Mouse (Mus musculus): Measurements from ENCODE around the gene Edem3. TPM values are rescaled to one million over a fixed set of nuclear protein-coding genes. Genes with fewer than 3 reads are reported as not detected.

Gene Edem3
- 17.4 and 19.2 TPM in 2 replicates for polyA plus RNA-seq (2015; fragmentation: Nextera tagmentation; extraction: Ambion mirVana)

GRCm38 (mm10) chr1:151754881-151755659 is at the start of gene Edem3:
TSS of gene Edem3 (plus strand) at chr1:151755371.
- Histone ChIP-seq H3K27ac (replicated peaks) (peak within 1 kb of the TSS; percentile 87), H3K9me3 (no peaks in the 10 kb centered on the region), H3K27me3 (no peaks in the 10 kb centered on the region), H3K9ac (replicated peaks) (peak within 1 kb of the TSS; percentile 61), H3K36me3 (no peaks in the 10 kb centered on the region), H3K4me1 (peaks cover 21% of the 10 kb centered on the region), H3K4me3 (peak within 1 kb of the TSS; percentile 58), H3K4me2 (replicated peaks) (peak within 1 kb of the TSS; percentile 75)
- under 1% methylated on average over 62 of the region's 64 CpGs for WGBS
- peak; percentile 99 for ATAC-seq (replicated peaks)

- Histone ChIP-seq H3K9ac (replicated peaks) (no peak overlapping the region), H3K4me2 (replicated peaks) (0 out of 2 replicates have a peak overlapping the region, but pooled peaks have one; percentile 4), H3K27ac (replicated peaks) (no peak overlapping the region), H3K27me3 (no peaks in the 10 kb centered on the region), H3K4me3 (no peak overlapping the region), H3K36me3 (no peaks in the 10 kb centered on the region), H3K4me1 (0 out of 2 replicates have a peak, but pooled peaks cover 3% of the 10 kb centered on the region), H3K9me3 (no peaks in the 10 kb centered on the region)
- ATAC-seq (replicated peaks): peak; percentile 87
- WGBS: 34% methylated on average over 11 of the region's 11 CpGs
Measured at GRCm38 (mm10) chr1:151705723-151706396, 49.3 kb upstream of the Edem3 start.

- H3K36me3 ChIP-seq: no peaks in the 10 kb centered on the region
- H3K4me3 ChIP-seq: no peak overlapping the region
- no peaks in the 10 kb centered on the region for H3K27me3 ChIP-seq
- no peaks in the 10 kb centered on the region for H3K9me3 ChIP-seq
- no peak overlapping the region for H3K4me2 ChIP-seq (replicated peaks)
- WGBS: 82% methylated on average over 3 of the region's 3 CpGs
- H3K27ac ChIP-seq (replicated peaks): no peak overlapping the region
- 0 out of 2 replicates have a peak, but pooled peaks cover 3% of the 10 kb centered on the region for H3K4me1 ChIP-seq
- no peak for ATAC-seq (replicated peaks)
- no peak overlapping the region for H3K9ac ChIP-seq (replicated peaks)
Measured at GRCm38 (mm10) chr1:151706397-151706752, 48.8 kb upstream of the Edem3 start.

GRCm38 (mm10) chr1:151708966-151709733 is 46.0 kb upstream of the Edem3 start:
- WGBS: 67% methylated on average over 13 of the region's 13 CpGs
- no peak for ATAC-seq (replicated peaks)
- no peak overlapping the region for H3K4me2 ChIP-seq (replicated peaks)
- H3K36me3 ChIP-seq: no peaks in the 10 kb centered on the region
- H3K27me3 ChIP-seq: no peaks in the 10 kb centered on the region
- 0 out of 2 replicates have a peak, but pooled peaks cover 3% of the 10 kb centered on the region for H3K4me1 ChIP-seq
- H3K9ac ChIP-seq (replicated peaks): no peak overlapping the region
- no peaks in the 10 kb centered on the region for H3K9me3 ChIP-seq
- H3K27ac ChIP-seq (replicated peaks): no peak overlapping the region
- no peak overlapping the region for H3K4me3 ChIP-seq

- no peaks in the 10 kb centered on the region for H3K36me3 ChIP-seq
- no peak overlapping the region for H3K9ac ChIP-seq (replicated peaks)
- H3K4me3 ChIP-seq: no peak overlapping the region
- WGBS: 74% methylated on average over 2 of the region's 2 CpGs
- 0 out of 2 replicates have a peak, but pooled peaks cover 3% of the 10 kb centered on the region for H3K4me1 ChIP-seq
- ATAC-seq (replicated peaks): no peak
- H3K27me3 ChIP-seq: no peaks in the 10 kb centered on the region
- no peak overlapping the region for H3K4me2 ChIP-seq (replicated peaks)
- no peak overlapping the region for H3K27ac ChIP-seq (replicated peaks)
- no peaks in the 10 kb centered on the region for H3K9me3 ChIP-seq
Measured at GRCm38 (mm10) chr1:151709734-151710022, 45.5 kb upstream of the Edem3 start.

- Histone ChIP-seq H3K4me2 (replicated peaks) (no peak overlapping the region), H3K36me3 (no peaks in the 10 kb centered on the region), H3K4me1 (0 out of 2 replicates have a peak, but pooled peaks cover 3% of the 10 kb centered on the region), H3K9me3 (no peaks in the 10 kb centered on the region), H3K27ac (replicated peaks) (no peak overlapping the region), H3K4me3 (no peak overlapping the region), H3K27me3 (no peaks in the 10 kb centered on the region), H3K9ac (replicated peaks) (no peak overlapping the region)
- 57% methylated on average over 5 of the region's 5 CpGs for WGBS
- ATAC-seq (replicated peaks): no peak
Measured at GRCm38 (mm10) chr1:151710424-151711055, 44.6 kb upstream of the Edem3 start.

GRCm38 (mm10) chr1:151711062-151711461 is 44.1 kb upstream of the Edem3 start:
- Histone ChIP-seq H3K27ac (replicated peaks) (no peak overlapping the region), H3K27me3 (no peaks in the 10 kb centered on the region), H3K36me3 (no peaks in the 10 kb centered on the region), H3K4me3 (no peak overlapping the region), H3K4me2 (replicated peaks) (no peak overlapping the region), H3K4me1 (no peaks in the 10 kb centered on the region), H3K9ac (replicated peaks) (no peak overlapping the region), H3K9me3 (no peaks in the 10 kb centered on the region)
- WGBS: 81% methylated on average over 7 of the region's 7 CpGs
- no peak for ATAC-seq (replicated peaks)

GRCm38 (mm10) chr1:151712664-151713063 is 42.5 kb upstream of the Edem3 start:
- WGBS: 43% methylated on average over 5 of the region's 5 CpGs
- Histone ChIP-seq H3K27me3 (no peaks in the 10 kb centered on the region), H3K9ac (replicated peaks) (no peak overlapping the region), H3K36me3 (no peaks in the 10 kb centered on the region), H3K27ac (replicated peaks) (no peak overlapping the region), H3K4me1 (no peaks in the 10 kb centered on the region), H3K4me2 (replicated peaks) (no peak overlapping the region), H3K9me3 (no peaks in the 10 kb centered on the region), H3K4me3 (no peak overlapping the region)
- ATAC-seq (replicated peaks): no peak

GRCm38 (mm10) chr1:151713622-151714021 is 41.5 kb upstream of the Edem3 start:
- Histone ChIP-seq H3K36me3 (no peaks in the 10 kb centered on the region), H3K9ac (replicated peaks) (no peak overlapping the region), H3K4me3 (no peak overlapping the region), H3K27me3 (no peaks in the 10 kb centered on the region), H3K9me3 (no peaks in the 10 kb centered on the region), H3K27ac (replicated peaks) (no peak overlapping the region), H3K4me2 (replicated peaks) (no peak overlapping the region), H3K4me1 (no peaks in the 10 kb centered on the region)
- no peak for ATAC-seq (replicated peaks)

GRCm38 (mm10) chr1:151716024-151716710 is 39.0 kb upstream of the Edem3 start:
- WGBS: 78% methylated on average over 11 of the region's 11 CpGs
- no peak overlapping the region for H3K4me3 ChIP-seq
- H3K9me3 ChIP-seq: no peaks in the 10 kb centered on the region
- no peak overlapping the region for H3K4me2 ChIP-seq (replicated peaks)
- H3K4me1 ChIP-seq: peaks cover under 1% of the 10 kb centered on the region; the same call in 1 of the 2 replicates
- no peak overlapping the region for H3K27ac ChIP-seq (replicated peaks)
- H3K36me3 ChIP-seq: no peaks in the 10 kb centered on the region
- no peaks in the 10 kb centered on the region for H3K27me3 ChIP-seq
- H3K9ac ChIP-seq (replicated peaks): no peak overlapping the region
- ATAC-seq (replicated peaks): no peak

GRCm38 (mm10) chr1:151717624-151718023 is 37.5 kb upstream of the Edem3 start:
- Histone ChIP-seq H3K4me2 (replicated peaks) (no peak overlapping the region), H3K36me3 (no peaks in the 10 kb centered on the region)

More at GRCm38 (mm10) chr1:151717624-151718023, 37.5 kb upstream of the Edem3 start:
- H3K27me3 ChIP-seq: no peaks in the 10 kb centered on the region
- peaks cover 9% of the 10 kb centered on the region for H3K4me1 ChIP-seq
- no peak overlapping the region for H3K27ac ChIP-seq (replicated peaks)
- 98% methylated on average over 5 of the region's 5 CpGs for WGBS
- no peak overlapping the region for H3K4me3 ChIP-seq
- H3K9ac ChIP-seq (replicated peaks): no peak overlapping the region
- no peak for ATAC-seq (replicated peaks)
- H3K9me3 ChIP-seq: no peaks in the 10 kb centered on the region

Measured in forebrain, embryonic 15.5 days (tissue).